Mouse (Mus musculus) heart, embryonic 10.5 days (tissue): ENCODE measurements around the gene Kidins220. TPM values are rescaled to one million over a fixed set of nuclear protein-coding genes. Genes with fewer than 3 reads are reported as not detected.
A peak's percentile ranks its signal among the peaks of the same experiment; 100 is the strongest.

Experiments
- DNase-seq: peaks from one replicate; pipeline ENCODE4 v3.0.0-alpha.2; 2017; ENCODE audit warnings: low spot score
- H3K27ac ChIP-seq: fragments of 300-500 bp; sonication (generic); 2 replicates; pipeline ENCODE4 v1.5.1; 2016; ENCODE audit warnings: mild to moderate bottlenecking
- H3K27me3 ChIP-seq: fragments of 300-500 bp; sonication (generic); 2 replicates; pipeline ENCODE4 v1.6.1; 2016; ENCODE audit warnings: mild to moderate bottlenecking; ENCODE audit not compliant: poor library complexity, insufficient read depth, severe bottlenecking
- H3K36me3 ChIP-seq: fragments of 300-500 bp; sonication (generic); 2 replicates; pipeline ENCODE4 v1.6.1; 2016; ENCODE audit warnings: mild to moderate bottlenecking, moderate library complexity
- H3K4me1 ChIP-seq: fragments of 300-500 bp; sonication (generic); 2 replicates; pipeline ENCODE4 v1.6.1; 2016; ENCODE audit warnings: mild to moderate bottlenecking
- H3K4me3 ChIP-seq: fragments of 300-500 bp; sonication (generic); 2 replicates; pipeline ENCODE4 v1.5.1; 2016; ENCODE audit warnings: mild to moderate bottlenecking, moderate library complexity
- H3K9me3 ChIP-seq: fragments of 300-500 bp; sonication (generic); 2 replicates; pipeline ENCODE4 v1.6.1; 2016; ENCODE audit warnings: mild to moderate bottlenecking, moderate library complexity
- WGBS: fragments of 180-500 bp; shearing (Covaris S2); methylation state at CpG from one replicate; pipeline ENCODE4 v1.1.7; 2016; 5-methylcytosine and 5-hydroxymethylcytosine counted together
- polyA plus RNA-seq: library from polyadenylated mRNA; unstranded; fragments of >200 nt; fragmentation: Nextera tagmentation; extraction: Ambion mirVana; gene quantifications from 2 replicates; pipeline ENCODE4 v1.2.1, GENCODE M21; 2016

Gene Kidins220
- polyA plus RNA-seq, 1 experiment from 2014 or later, result 31.7 TPM

DNA sequence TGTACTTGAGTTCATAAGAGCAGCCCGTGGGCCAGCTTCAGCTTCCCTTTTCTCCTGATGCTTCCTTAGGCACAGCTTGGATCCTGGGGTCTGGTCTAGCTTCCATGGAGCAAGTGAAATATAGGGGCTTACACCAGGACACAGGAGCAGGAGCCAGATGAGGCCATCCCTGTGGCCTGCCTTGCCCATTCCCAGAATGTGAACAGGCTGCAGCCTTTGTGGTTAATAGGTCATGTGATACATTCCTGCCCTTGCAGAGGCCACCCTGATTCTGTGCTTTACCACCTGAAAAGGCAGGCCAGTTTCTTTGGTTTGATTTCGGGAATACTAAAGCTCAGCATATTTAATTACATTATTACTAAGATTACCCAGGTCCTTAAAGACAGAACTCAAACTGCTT is 69.3 kb downstream of the Kidins220 start:
- WGBS, result 89% methylated on average over 2 of the region's 2 CpGs

DNA sequence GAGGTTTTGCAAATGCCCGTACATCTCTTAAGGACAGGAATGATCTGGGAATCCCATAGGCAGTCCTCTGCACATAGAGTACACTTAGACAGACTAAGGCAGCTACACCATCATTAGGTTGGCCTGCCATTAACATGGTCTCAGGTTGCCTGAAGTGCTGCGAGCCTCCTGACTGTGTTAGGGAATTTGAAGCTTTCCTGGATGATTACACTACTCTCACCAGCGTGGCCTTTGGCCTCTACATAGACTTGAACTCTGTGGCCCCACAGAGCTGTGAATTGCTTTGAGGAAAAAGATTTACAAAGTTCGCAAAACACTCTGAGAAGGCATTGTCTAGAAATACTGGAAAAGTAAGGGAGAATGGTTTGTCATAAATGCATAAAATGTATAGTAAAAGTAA is 69.9 kb downstream of the Kidins220 start:
- no peak for DNase-seq
- Histone ChIP-seq H3K4me1 (no peaks in the 10 kb centered on the region), H3K4me3 (no peak overlapping the region), H3K36me3 (peaks cover 36% of the 10 kb centered on the region; the same call in 1 of the 2 replicates), H3K27ac (no peak overlapping the region), H3K9me3 (no peaks in the 10 kb centered on the region), H3K27me3 (no peaks in the 10 kb centered on the region)
- 92% methylated on average over 4 of the region's 4 CpGs for WGBS

More for the DNA sequence above, 69.3 kb downstream of the Kidins220 start:
- Histone ChIP-seq H3K4me1 (no peaks in the 10 kb centered on the region), H3K9me3 (no peaks in the 10 kb centered on the region), H3K36me3 (peaks cover 36% of the 10 kb centered on the region; the same call in 1 of the 2 replicates), H3K4me3 (no peak overlapping the region), H3K27me3 (no peaks in the 10 kb centered on the region), H3K27ac (no peak overlapping the region)
- DNase-seq, result no peak

DNA sequence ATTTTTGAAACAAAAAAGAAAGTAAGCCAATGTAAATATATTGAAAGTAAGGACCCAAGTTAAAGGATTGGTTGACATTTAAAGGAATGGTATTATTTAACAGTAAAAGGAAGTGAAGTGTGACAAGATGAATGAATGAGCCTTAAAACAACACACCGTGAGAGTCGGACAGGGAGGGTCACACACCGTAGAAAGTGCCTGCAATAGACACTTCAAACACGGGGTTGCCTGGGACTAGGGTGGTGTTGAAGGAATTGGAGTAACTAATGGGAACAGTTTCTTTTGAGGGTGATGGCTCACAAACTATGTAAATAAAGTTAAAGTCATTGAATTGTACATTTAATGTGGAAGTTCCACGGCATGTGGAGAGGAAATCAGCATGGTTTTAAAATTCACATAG is 74.5 kb downstream of the Kidins220 start:
- H3K4me1 ChIP-seq, result peaks cover 5% of the 10 kb centered on the region; the same call in 1 of the 2 replicates
- H3K4me3 ChIP-seq, result no peak overlapping the region
- 78% methylated on average over 5 of the region's 5 CpGs for WGBS
- DNase-seq, result no peak
- H3K27ac ChIP-seq, result no peak overlapping the region
- no peaks in the 10 kb centered on the region for H3K9me3 ChIP-seq
- peaks cover 31% of the 10 kb centered on the region for H3K36me3 ChIP-seq
- no peaks in the 10 kb centered on the region for H3K27me3 ChIP-seq

DNA sequence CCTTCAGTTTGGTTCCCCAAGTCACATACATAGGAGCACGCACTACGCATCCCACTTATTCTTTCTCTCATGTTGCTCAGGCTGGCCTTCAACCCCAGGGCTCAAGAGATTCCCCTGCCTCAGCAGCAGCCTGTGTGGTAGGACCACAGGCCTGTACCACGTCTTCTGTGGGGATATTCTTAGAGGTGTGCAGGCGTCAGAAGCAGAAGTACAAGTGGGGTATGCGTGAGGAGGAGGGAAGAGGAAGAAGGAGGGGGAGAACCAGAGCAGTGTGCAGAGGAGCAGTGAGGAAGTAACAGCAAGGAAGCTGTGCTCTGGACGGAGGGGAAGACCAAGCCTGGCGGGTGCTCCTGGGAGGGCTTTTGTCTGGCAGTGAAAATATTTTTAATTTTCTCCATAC is 79.8 kb downstream of the Kidins220 start:
- H3K9me3 ChIP-seq, result no peaks in the 10 kb centered on the region
- no peaks in the 10 kb centered on the region for H3K27me3 ChIP-seq
- DNase-seq, result no peak
- no peak overlapping the region for H3K4me3 ChIP-seq
- H3K36me3 ChIP-seq, result peaks cover 61% of the 10 kb centered on the region
- 0 out of 2 replicates have a peak overlapping the region, but pooled peaks have one; percentile 52 for H3K27ac ChIP-seq
- 77% methylated on average over 7 of the region's 7 CpGs for WGBS
- H3K4me1 ChIP-seq, result peaks cover 14% of the 10 kb centered on the region

DNA sequence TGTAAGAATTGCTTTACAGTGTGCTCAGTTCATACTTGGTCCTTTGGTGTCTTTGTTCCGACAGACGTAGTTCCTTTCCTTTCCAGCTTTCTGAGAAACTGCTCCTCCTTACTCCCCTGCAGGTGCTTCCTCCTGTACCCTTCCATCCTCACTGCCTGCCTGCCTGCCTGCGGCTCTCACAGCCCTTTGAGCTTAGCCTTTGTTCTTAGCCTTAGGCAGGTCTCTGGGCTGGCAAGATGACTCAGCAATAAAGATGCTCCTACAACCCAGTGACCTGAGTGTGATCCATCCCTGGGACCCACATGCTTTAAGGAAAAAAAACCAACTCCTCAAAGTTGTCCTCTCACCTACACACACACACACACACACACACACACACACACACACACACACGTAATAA is 80.2 kb downstream of the Kidins220 start:
- WGBS, result 71% methylated on average over 4 of the region's 4 CpGs
- Histone ChIP-seq H3K4me3 (no peak overlapping the region), H3K27me3 (no peaks in the 10 kb centered on the region), H3K36me3 (peaks cover 64% of the 10 kb centered on the region), H3K9me3 (no peaks in the 10 kb centered on the region), H3K4me1 (peaks cover 14% of the 10 kb centered on the region), H3K27ac (no peak overlapping the region)
- no peak for DNase-seq

DNA sequence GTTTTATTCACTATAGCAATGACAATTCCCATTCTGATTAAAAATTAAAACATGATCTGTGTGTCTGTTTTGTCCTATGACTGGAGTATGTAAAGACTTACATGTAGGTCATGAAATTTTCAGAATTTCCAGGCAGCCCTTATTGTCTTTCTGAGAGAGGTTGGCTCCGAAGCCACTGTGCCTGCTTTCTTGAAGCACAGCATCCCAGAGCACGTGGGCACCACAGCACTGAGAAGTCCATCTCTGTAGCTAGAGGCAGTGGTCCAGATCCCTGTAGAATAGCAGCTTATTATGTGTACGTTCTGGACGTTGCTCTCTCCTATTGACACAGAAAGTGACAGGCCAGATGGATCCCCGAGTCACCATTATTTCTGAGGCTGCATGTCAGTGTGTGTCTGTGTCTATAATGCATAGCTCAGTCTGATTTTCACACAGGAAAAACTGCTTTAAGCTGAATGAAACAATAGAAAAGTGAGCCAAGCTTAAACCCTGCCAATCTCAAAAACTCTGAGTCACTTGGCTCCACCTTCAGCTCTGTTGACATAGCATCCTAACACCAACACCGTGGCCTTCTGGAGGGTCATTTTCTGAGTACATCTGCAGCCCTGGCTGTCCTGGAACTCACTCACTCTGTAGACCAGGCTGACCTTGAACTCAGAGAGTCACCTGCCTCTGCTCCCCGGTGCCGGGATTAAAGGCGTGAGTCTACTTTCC is 84.9 kb downstream of the Kidins220 start:
- H3K9me3 ChIP-seq, result no peaks in the 10 kb centered on the region
- H3K36me3 ChIP-seq, result peaks cover 39% of the 10 kb centered on the region
- no peak for DNase-seq
- H3K27me3 ChIP-seq, result no peaks in the 10 kb centered on the region
- H3K4me3 ChIP-seq, result no peak overlapping the region
- no peak overlapping the region for H3K27ac ChIP-seq
- 87% methylated on average over 9 of the region's 9 CpGs for WGBS
- H3K4me1 ChIP-seq, result peaks cover 7% of the 10 kb centered on the region; the same call in 1 of the 2 replicates

DNA sequence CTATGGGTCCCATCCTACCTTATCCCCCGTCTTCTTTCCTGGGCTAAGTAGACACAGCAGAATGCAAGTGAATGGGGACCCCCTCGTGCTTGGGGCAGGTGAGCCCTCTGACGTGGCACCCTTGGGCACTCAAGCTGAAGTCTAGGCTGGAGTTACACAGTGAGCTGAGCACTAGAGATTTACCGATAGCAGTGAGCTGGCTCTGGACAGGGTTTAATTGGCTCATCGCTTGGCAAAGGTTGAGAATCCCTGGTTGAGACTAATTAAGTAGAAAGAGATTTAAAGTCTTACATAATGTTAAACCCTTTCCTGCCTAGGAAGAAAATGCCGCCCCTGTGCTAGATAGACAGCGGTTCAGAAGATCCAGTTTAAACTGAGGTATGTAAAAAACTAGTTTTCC is 86.2 kb downstream of the Kidins220 start:
- H3K36me3 ChIP-seq, result peaks cover 30% of the 10 kb centered on the region
- H3K9me3 ChIP-seq, result no peaks in the 10 kb centered on the region
- no peak overlapping the region for H3K4me3 ChIP-seq
- no peak overlapping the region for H3K27ac ChIP-seq
- H3K4me1 ChIP-seq, result no peaks in the 10 kb centered on the region
- DNase-seq, result no peak
- WGBS, result 88% methylated on average over 7 of the region's 7 CpGs
- no peaks in the 10 kb centered on the region for H3K27me3 ChIP-seq

DNA sequence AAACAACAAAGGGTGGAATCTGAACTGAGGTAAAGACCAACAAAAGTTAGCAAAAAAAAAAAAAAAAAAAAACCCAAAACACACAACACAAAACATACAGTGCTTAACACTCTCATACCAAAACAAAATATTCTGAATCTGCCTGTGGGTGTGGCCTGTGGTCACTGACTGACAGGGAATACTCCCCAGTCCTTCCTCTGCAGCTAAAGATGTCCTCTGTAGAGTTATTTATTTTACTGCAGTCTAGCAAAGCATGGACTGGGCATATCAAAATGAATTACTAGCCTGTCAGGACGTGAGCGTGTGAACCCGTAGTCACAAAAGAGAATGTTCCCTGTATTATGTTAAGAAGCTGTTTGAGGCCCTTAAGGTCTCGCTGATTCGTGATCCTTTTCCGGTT is 87.5 kb downstream of the Kidins220 start:
- WGBS, result 89% methylated on average over 6 of the region's 6 CpGs
- H3K27ac ChIP-seq, result no peak overlapping the region
- H3K4me1 ChIP-seq, result no peaks in the 10 kb centered on the region
- DNase-seq, result no peak
- H3K9me3 ChIP-seq, result no peaks in the 10 kb centered on the region
- H3K27me3 ChIP-seq, result no peaks in the 10 kb centered on the region
- H3K36me3 ChIP-seq, result peaks cover 20% of the 10 kb centered on the region
- H3K4me3 ChIP-seq, result no peak overlapping the region

DNA sequence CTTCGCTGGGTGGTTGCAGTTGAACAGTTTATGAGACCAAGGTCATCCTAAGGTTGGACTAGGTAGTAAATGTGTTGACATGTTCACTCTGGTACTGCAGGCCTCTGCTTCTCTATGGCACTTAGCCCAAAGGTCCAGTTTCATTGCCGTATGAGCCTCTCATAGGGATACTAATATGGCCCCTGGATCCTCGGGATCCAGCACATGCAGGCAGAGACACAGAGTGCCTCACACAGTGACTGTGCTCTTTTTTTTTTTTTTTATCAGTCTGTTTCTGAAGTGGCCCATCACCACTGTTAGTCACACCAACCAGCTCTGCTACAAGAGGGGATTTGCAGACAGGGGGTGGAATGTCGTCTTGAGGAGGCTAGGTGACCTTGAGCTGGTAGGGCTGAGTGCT is 98.6 kb downstream of the Kidins220 start:
- Histone ChIP-seq H3K27me3 (no peaks in the 10 kb centered on the region), H3K4me3 (no peak overlapping the region), H3K9me3 (no peaks in the 10 kb centered on the region), H3K4me1 (peaks cover 12% of the 10 kb centered on the region), H3K27ac (peak overlapping the region; percentile 62; the same call in 1 of the 2 replicates), H3K36me3 (no peaks in the 10 kb centered on the region)
- DNase-seq, result no peak
- WGBS, result 52% methylated on average over 4 of the region's 4 CpGs

DNA sequence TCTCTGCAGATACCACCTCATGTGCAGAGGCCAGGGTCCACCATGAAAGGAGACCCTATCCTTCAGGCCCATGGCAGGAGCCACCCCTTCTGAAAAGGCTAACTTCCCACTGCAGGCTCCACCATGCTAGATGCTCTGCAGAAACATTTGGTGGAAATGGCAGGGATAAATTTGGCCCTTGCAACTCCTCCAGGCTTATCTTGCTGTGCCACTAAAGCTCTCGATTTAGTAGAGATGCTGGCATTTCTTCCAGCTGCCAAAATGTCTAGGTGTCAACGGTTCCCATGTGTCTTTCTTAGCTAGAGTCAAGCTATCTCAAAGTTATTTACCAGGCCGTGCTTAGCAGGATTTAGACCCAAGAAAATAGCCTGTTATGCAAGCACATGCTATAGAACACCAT is 99.6 kb downstream of the Kidins220 start:
- H3K27me3 ChIP-seq, result no peaks in the 10 kb centered on the region
- peaks cover 9% of the 10 kb centered on the region for H3K4me1 ChIP-seq
- H3K27ac ChIP-seq, result 0 out of 2 replicates have a peak overlapping the region, but pooled peaks have one; percentile 26
- no peak overlapping the region for H3K4me3 ChIP-seq
- no peaks in the 10 kb centered on the region for H3K36me3 ChIP-seq
- H3K9me3 ChIP-seq, result no peaks in the 10 kb centered on the region
- DNase-seq, result no peak
- 42% methylated on average over 3 of the region's 3 CpGs for WGBS

DNA sequence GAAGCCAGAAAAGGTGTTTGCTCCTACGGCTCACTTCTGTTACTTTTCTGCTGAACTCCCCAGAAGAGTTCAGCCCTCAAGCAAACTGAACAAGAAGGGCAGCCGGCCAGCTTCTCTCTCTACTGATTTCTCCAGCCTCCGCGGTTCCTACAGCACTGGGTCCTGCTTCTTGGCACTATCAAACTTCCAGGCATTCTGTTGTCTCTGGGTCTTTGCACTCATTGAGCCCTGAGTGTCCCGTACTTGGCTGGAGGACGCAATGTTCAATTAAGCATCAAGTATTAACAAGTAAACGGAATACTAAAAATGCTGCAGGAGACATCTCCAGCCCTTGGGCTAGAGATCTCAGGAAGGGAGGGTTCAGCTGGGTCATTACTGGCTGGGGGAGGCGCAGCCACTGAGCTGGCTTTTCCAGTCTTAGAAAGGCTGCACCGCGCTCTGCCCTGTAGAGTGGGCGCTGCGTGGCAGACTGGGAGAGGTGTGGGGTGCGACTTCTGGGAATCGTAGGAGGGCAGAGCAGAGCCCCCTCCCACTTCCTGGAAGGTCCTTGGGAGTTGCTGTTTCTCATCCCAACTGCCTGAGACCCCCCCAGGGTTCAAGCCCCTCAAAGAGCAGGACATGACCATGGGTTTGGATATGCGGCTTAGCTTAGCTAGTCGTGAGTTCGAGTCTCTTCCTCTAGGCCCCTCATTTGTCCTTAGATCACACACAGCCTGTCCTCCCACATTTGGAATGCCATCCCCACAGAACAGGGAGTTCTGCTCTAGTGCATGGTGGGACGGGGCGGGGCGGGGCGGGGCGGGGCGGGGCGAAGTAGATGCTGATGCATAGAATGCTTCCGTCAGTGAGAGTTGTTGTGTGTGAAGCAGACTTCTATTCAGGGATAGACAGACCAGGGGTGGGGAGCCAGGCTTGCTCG is 108.8 kb downstream of the Kidins220 start:
- Histone ChIP-seq H3K9me3 (no peaks in the 10 kb centered on the region), H3K27me3 (no peaks in the 10 kb centered on the region), H3K4me3 (peak overlapping the region; percentile 40), H3K36me3 (no peaks in the 10 kb centered on the region), H3K4me1 (peaks cover 18% of the 10 kb centered on the region), H3K27ac (peak overlapping the region; percentile 70)
- 30% methylated on average over 26 of the region's 26 CpGs for WGBS
- no peak for DNase-seq

DNA sequence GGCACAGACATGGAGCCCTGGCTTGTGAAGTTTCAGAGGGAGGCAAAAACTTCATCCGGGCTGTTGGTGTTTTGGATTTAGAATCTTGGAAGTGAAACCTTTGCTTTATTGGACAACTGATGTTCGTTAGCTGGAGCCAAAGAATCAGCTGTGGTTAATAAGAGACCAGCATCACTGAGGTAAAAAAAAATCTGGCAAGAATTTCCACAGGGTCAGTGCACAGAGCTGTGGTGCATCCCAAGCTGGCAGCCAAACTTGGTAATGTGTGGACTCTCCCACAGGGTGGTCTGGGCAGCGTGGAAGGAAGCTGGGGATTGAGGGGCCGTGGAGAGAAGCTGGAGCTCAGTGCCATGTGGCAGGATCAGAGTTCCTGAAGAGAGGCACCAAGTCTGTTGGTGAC is 112.2 kb downstream of the Kidins220 start:
- WGBS, result 52% methylated on average over 4 of the region's 4 CpGs
- H3K36me3 ChIP-seq, result no peaks in the 10 kb centered on the region
- DNase-seq, result no peak

DNA sequence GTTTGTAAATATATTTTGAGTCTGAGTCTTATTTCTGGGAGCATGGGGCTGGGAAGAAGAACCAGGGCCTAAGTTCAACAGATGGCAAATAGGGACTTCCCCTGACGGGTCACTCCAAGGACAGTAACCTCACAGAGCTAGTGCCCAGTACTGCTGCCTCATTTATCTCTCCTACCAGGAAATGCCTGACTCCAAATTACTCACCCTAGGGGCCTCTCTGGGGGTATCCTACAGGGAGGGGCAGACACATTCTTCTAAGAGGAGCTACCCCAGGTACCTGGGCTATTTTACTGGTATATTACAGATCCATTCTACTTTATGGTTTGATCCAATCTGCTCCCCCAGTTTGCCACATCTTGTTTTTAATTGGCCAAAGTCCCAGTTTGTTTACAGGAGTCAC is 114.7 kb downstream of the Kidins220 start:
- WGBS, result 17% methylated on average over 1 of the region's 1 CpGs
- no peaks in the 10 kb centered on the region for H3K9me3 ChIP-seq
- H3K27ac ChIP-seq, result peak overlapping the region; percentile 69
- H3K27me3 ChIP-seq, result no peaks in the 10 kb centered on the region
- no peak overlapping the region for H3K4me3 ChIP-seq
- peaks cover 2% of the 10 kb centered on the region; the same call in 1 of the 2 replicates for H3K36me3 ChIP-seq
- DNase-seq, result no peak
- peaks cover 42% of the 10 kb centered on the region for H3K4me1 ChIP-seq

More for the DNA sequence above, 112.2 kb downstream of the Kidins220 start:
- Histone ChIP-seq H3K4me1 (peaks cover 39% of the 10 kb centered on the region), H3K27me3 (no peaks in the 10 kb centered on the region), H3K27ac (peak overlapping the region; percentile 49; the same call in 1 of the 2 replicates), H3K4me3 (no peak overlapping the region), H3K9me3 (no peaks in the 10 kb centered on the region)
